Mouse (Mus musculus) E14TG2a.4 (cell line): Measurements from ENCODE around the gene Vmn2r3.

Experiments used
- CTCF ChIP-seq: conservative IDR thresholded peaks from 2 replicates; pipeline ENCODE4 v1.5.1; 2014; ENCODE audit warnings: low read length
- NANOG ChIP-seq: IDR thresholded peaks from 2 replicates; pipeline ENCODE4 v1.6.1; 2014; ENCODE audit warnings: borderline replicate concordance, low read length, mixed read lengths
- POU5F1 ChIP-seq: IDR thresholded peaks from 2 replicates; pipeline ENCODE4 v1.6.1; 2014; ENCODE audit warnings: low read length, borderline replicate concordance

DNA sequence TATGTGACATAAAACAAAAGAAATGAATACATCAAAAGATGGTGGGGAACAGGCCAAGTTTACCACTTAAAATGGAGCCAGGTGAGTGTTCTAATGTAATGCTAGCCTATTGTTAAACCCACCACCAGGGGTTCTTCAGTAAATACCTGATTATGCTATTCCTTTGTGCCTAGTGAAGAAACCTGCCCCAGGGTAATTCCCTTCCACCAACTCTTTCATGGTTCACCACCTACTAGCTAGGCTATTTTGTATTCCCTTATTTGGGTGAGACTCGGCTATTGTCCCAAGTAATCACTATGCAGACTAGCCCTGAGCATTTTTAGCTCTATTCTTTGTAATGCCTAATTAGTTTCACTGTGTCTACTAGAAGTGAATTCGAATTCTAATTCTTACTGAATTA lies 32.3 kb upstream of the Vmn2r3 start:
- TF ChIP-seq CTCF, result 0 out of 2 replicates have a peak, but pooled peaks have one; percentile 8
- 0 out of 2 replicates have a peak, but pooled peaks have one; percentile 7 for TF ChIP-seq POU5F1
- TF ChIP-seq NANOG, result peak; percentile 93
